Mouse (Mus musculus): Measurements from ENCODE around the gene Syt11.
"Not testable (repeated sequence)": the region's sequence is repeated elsewhere in the genome, so short reads cannot be mapped to it uniquely, and the experiment has no call there.

Syt11 gene

GRCm38 (mm10) chr3:88719098-88719497 lies 55.9 kb downstream of the Syt11 start:
- DNase-seq = no peak

- DNase-seq = no peak
Observed at GRCm38 (mm10) chr3:88717831-88718230, 57.1 kb downstream of the Syt11 start.

- DNase-seq = no peak
Observed at GRCm38 (mm10) chr3:88717198-88717798, 57.7 kb downstream of the Syt11 start.

GRCm38 (mm10) chr3:88716399-88717197 lies 58.4 kb downstream of the Syt11 start, which contains the start of gene Rit1:
Gene Rit1, plus strand, starts transcription at chr3:88716838.
- DNase-seq = peak; percentile 91 to 92

- DNase-seq = not testable (repeated sequence)
Observed at GRCm38 (mm10) chr3:88715716-88716115, 59.2 kb downstream of the Syt11 start.

GRCm38 (mm10) chr3:88714725-88715124 lies 60.2 kb downstream of the Syt11 start:
- no peak for DNase-seq

- no peak for DNase-seq
Observed at GRCm38 (mm10) chr3:88713709-88714108, 61.3 kb downstream of the Syt11 start.

GRCm38 (mm10) chr3:88701222-88701621 lies 73.7 kb downstream of the Syt11 start:
- no peak for DNase-seq

GRCm38 (mm10) chr3:88700247-88700646 lies 74.7 kb downstream of the Syt11 start:
- DNase-seq = no peak

- DNase-seq = no peak
Observed at GRCm38 (mm10) chr3:88698834-88699233, 76.1 kb downstream of the Syt11 start.

GRCm38 (mm10) chr3:88698051-88698450 lies 76.9 kb downstream of the Syt11 start:
- no peak for DNase-seq

GRCm38 (mm10) chr3:88695545-88695944 lies 79.4 kb downstream of the Syt11 start:
- DNase-seq = no peak
